Mouse (Mus musculus) erythroblast, adult 5-6 weeks (primary cell): ENCODE measurements around the gene Fbxo31. TPM values are rescaled to one million over a fixed set of nuclear protein-coding genes. Genes with fewer than 3 reads are reported as not detected.
"Not testable (repeated sequence)": the region's sequence is repeated elsewhere in the genome, so short reads cannot be mapped to it uniquely, and the experiment has no call there.

ENCODE experiments used
- ATAC-seq: replicated peaks from 2 replicates; pipeline ENCODE4 v1.8.0; 2016; ENCODE audit warnings: moderate number of reproducible peaks, mild to moderate bottlenecking, moderate TSS enrichment, inconsistent platforms; ENCODE audit not compliant: poor library complexity, low FRiP score, severe bottlenecking
- total RNA-seq, 2 experiments: library from RNA; stranded (forward) in 1 of 2; stranded (reverse) in 1 of 2; fragments of 150-400 nt in 1 of 2; fragments of 200-764, 138-1000 nt in 1 of 2; gene quantifications; 2 replicates each; pipeline versions ENCODE4 v1.2.3 to v1.2.4; 2015 to 2017; ENCODE audit warnings: low replicate concordance in 2 of 2

The Fbxo31 gene
- total RNA-seq (2015; ENCODE audit: low replicate concordance) (1.0 and 7.7 TPM in 2 replicates), total RNA-seq (2017; ENCODE audit: low replicate concordance) (2.5 and 4.3 TPM in 2 replicates)

DNA sequence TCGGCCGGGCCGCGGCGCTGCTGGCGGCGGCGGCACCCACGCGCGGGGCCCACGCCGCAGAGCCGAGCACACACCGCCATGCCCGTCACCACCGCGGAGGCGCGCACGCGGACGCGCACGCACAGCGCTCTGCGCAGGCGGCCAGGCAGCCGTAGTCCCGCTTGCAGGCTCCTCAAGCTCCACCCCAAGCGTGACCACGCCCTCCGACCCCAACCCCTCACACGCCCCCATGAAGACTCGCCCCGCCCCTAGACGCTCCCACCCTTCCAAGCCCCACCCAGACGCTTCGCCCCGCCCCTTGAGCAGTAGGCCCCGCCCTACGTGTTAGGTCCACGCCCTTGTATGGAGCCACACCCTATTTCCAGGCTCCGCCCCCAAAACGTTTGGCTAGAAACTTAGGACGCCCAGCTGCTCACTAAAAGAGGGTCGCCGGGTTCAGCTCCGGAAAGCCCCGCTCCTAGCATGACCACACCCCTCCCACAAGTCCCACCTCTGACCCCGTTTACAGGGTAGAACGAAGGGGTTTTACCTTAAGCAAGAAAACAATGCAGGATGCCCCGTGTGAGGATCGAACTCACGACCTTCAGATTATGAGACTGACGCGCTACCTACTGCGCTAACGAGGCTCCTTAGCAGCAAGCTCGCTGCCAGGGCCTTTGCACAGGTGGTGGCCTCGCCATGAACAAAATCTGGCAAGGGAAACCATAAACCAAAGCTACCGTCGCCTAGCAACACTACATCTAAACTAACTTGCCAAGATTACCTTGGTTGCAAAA lies at the start of gene Fbxo31:
Gene Fbxo31, minus strand, starts transcription at position 131 of the 776 bp plus-strand sequence.
- ATAC-seq: peak; percentile 62

- no peak for ATAC-seq
Observed at GRCm38 (mm10) chr8:121623043-121623442, 44.4 kb upstream of the Fbxo31 start.

DNA sequence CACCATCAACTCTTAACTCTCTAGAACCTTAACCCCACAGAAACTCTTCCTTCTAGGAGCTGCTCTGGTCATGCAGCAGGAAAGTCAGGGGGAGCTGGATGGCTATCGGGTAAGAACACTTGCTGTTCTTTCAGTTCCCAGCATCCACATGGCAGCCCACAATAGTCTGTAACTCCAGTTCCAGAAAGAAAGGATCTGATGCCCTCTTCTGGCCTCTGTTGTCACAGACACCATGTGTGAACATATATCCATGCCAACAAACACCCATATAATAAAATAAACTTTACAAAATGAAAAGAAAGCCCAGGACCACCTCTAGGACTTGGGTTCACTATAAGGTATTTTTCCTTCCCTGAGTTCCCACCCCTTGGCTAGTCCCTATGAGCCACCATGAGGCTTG lies 43.3 kb upstream of the Fbxo31 start:
- no peak for ATAC-seq

DNA sequence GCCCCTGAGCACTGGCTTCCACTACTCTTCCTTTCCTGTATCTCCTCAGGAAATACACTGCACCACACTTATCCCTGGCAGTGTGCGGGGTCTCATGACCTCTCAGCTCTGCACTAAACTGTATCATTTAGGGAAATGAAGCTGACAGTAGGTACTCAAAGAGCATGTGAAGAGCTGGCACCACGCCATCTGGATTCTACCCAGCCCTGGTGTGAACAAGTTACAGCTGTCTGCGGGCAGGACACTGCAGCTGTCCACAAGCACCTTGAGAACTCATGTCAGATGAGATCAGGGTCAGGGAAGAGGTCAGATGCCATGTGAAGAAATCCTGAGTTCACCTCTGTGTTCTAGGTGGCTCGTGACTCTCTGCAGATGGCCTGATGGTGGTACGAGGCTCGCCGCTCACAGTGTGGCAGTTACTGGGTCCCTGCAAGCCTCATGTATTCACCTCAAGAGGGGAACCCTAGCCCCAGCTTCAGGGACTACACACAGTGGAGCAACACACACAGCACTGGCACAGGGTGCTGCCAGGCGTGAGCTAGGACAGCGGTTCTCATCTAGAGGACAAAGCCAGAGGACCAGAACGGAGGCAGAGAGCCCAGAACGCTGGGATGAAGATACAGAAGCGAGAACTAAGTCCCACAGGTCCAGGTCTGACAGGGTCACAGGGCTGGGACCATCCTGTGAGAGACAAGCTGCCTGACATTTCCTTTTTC lies 42.4 kb upstream of the Fbxo31 start:
- ATAC-seq: no peak

DNA sequence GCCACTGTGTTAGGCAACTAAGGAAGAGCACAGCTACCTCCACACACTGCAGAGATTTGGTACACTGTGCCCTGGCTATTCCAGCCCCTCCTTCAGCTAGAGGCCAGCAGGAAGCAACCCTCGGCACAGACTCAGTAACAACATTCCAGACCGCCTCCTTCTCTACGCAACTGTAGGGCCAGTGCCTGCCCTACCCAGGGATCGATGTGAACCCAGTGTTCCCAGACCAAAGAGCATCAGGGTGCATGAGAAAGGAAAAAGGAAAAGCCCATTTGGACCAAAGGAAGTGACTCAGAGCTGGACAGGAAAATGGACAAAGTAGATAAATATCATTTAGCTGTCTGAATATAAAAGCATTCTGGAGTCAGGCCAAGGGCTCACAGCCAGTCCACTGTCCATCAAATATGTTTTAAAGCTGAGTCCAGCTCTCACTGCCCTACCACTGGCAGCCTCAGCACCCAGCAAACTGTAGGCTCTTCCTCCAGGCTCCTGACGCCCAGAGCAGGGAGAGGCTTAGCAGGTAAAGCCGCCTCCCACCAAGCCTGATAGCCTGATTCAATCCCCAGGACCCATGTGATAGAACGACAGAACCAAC lies 40.9 kb upstream of the Fbxo31 start:
- ATAC-seq: no peak

GRCm38 (mm10) chr8:121613419-121613818 lies 34.8 kb upstream of the Fbxo31 start:
- no peak for ATAC-seq

DNA sequence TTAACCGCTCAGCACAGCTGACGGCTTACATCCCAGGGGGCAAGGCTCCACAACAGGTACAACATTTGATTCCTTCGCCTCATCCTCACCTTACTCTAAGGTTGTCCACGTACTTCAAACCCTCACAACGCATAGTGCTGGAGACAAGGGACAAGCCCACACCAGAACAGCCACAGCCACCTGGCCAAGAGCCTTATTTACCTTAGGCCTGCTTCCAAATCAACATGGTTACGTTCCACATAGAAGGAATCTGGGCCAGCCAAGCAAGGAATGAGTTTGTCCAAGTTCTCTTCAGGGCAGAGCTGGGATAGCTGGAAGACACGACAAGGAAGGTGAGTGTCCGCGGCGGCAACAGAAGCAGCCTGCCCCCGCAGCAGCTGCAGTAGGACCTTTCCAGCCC lies 31.3 kb upstream of the Fbxo31 start:
- no peak for ATAC-seq

DNA sequence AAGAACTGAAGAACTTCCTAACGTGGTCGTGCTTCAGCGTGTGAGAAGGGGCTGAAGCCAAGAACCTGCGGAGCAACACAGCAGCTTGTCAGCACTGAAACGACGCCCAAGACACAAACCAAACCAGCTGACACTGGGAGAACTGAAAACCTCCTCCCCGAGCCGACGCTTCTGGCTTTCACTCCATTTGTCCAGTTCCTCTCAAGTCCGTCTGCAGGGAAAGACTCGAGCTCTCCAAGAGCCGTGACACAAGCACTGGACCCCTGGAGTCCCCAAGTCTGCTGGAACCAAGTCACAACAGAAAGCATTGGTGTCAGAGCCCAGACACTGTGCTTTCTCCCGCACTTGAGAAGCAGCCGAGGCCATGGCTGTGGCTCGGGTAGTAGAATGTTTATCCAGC lies 30.6 kb upstream of the Fbxo31 start:
- ATAC-seq: no peak

DNA sequence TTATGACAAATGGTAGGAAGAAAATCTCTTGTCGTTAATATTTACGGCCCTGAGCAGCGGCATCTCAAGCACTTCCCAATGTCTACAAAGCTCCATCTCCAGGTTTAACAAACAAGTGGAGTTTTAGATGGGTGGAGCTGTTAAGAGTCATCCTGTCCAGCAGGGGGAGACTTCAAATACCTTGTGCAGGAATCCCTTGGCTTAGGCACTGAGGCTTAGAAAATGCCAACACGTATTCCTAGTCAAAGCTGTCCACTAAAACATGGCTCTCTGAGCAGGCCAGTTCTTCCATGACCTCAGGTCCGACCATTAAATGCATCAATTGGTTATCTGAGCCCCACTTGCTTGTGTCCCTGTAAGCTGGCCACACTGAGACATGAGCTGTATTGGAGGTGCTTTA lies 29.1 kb upstream of the Fbxo31 start:
- no peak for ATAC-seq

DNA sequence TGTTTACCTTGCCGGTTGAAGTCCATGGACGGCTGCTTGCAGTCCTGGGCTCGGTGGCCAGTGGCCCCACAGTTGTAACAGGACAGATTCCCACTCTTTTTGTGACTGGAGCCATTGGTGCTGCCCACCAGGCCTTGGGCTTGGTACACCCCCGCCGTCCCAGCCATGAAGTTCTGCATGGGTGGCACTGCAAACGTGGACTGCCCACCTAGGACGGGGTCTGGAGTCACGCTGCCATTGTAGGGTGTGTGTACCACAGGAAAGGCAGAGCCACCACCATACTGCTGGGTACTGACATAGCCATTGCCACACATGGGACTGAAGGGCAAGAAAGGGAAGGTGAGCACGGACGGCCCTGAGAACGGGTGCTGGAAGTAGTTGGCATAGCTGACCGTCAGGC lies 25.2 kb upstream of the Fbxo31 start:
- ATAC-seq: no peak

DNA sequence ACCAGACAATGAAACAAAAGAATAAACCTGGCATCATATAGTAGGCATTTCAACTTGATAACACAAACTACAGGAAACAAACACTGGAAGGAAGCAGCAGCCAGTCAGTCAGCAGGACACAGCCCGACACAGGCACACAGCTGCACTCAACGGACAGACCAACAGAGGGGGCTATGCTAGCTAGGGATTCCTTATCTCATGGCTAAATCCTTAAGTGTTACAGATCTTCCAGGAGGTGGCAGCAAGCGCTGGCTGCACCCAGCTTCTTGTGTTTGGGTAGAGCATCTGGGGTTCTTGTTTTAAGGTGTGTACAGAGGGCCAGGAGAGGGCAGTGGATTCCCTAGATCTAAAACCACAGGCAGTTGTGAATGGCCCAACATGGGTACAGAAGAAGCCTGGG lies 24.3 kb upstream of the Fbxo31 start:
- ATAC-seq: peak; percentile 47

GRCm38 (mm10) chr8:121602411-121602810 lies 23.8 kb upstream of the Fbxo31 start:
- ATAC-seq: no peak

DNA sequence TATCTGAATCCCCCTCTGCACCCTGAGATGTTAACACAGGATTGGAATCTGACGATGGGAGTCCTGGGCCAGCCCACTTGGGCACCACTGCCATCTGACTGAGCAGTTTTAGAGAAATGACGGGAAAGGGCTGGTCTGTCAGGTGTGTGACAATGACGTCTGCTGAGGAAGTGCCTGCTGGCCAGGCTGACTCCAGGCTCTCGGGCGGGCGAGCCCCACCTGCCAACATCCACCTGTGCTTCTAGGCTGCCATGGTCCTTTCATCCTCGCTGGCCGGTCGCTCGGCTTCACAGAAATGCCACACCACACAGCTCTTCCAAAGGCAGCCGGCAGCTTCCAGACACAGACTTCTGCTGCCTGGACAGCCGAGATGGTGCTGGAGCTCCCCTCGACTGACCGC lies 21.2 kb upstream of the Fbxo31 start:
- ATAC-seq: no peak

- peak; percentile 79 for ATAC-seq
Observed at GRCm38 (mm10) chr8:121598892-121599291, 20.3 kb upstream of the Fbxo31 start.

DNA sequence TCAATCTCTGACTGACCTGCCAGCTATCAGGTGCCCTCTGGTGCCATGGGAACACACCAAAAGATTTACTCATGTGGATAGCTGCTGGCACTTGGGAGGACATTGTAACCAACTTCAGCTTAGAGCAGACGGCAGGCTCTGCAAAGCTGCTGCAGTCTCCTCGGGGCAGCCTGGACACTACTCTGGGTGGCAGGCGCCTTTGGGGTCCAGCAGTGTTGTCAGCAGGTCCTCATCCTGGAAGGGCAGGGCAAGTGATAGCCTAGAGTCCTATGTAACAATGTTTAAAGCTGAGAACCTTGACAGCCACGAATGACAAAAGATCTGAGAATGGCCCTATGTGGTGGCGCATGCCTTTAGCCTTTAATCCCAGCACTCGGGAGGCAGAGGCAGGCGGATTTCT lies 19.6 kb upstream of the Fbxo31 start:
- ATAC-seq: no peak

DNA sequence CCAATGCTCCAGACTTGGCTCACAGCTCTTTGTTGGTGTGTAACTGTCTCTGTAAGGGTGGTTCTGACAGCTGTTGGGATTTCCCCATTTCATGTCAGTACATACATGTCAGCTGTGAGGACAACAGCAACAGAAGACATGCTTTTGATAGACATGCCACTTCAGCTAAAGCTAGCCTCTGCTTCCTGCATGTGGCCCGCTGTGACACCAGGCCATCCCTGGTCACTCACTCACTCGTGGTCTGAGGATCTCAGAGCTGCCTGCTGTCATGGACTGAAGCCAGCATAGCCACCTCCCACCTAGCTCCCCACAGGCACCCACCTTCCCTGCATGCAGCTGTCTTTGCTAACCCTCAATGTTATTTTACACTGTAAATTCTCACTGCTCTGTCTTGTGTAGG lies 18.9 kb upstream of the Fbxo31 start:
- ATAC-seq: not testable (repeated sequence)

DNA sequence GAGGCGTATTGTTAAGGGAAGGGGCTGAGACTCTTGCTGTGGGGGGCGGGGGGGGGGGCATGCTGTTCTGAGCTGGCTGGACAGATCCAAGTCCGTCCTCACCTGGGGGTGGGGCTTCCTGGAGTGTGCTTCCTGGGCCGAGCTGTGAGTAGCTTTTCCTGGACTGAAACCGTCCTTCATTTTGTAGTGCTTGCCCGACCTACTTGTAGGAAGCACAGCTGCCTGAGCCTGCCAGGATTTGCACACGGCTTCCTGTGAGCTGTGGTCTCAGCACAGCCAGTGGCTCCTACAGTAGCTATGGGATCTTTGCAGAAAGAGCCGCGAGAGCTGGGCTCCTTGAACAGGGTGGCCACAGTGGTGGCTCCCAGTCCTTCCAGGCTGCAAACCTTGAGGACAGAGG lies 15.4 kb upstream of the Fbxo31 start:
- no peak for ATAC-seq

GRCm38 (mm10) chr8:121593293-121593692 lies 14.7 kb upstream of the Fbxo31 start:
- no peak for ATAC-seq

DNA sequence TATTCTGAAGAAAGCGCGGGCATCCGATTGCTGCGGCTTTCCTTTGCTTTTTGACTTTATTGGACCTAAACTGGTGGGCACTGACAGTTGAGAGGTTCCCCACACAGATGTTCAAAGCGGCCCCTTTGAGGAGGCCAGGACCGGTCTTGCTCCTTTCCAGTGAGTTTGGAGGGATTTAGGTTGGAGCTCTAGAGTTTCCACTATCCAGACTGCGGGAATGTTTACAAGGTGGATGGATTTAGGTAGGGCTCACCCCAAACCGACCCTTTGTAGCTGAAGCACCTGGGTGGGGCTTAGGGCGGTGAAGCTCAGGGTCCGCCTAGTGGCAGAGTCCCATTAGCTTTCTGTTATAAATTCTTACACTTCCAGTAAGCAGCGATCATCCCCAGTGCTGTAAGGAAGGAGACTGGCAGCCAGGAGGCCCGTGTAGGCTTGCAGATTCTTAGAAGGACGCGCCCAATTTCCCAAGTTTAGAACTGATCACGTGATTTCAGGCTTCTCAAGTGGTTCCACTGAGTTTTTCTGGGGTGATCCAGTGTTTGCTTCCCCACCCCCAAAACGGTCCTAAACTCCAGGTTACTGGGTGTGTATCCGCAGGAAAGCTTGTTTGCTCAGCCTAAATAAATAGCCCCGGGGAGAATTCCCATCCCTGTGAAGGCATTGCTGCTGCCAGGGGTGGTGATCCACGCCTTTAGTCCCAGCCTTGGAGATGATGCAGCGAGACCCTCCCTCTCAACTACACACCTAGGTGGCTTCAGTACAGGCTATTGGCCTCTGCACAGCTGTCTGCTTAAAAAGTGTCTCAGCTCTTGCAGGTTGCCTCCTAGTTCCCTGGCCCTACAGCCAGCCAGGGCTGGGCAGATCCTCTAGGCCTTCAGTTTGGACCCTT lies 12.8 kb upstream of the Fbxo31 start:
- peak; percentile 55 for ATAC-seq
